Mouse (Mus musculus) ovary, postnatal 14 days (tissue): ENCODE measurements around the gene AC134908.4.

ENCODE experiments used
- DNase-seq: peaks from one replicate; pipeline ENCODE4 v3.0.0; 2022; ENCODE audit warnings: low spot score

AC134908.4 gene

DNA sequence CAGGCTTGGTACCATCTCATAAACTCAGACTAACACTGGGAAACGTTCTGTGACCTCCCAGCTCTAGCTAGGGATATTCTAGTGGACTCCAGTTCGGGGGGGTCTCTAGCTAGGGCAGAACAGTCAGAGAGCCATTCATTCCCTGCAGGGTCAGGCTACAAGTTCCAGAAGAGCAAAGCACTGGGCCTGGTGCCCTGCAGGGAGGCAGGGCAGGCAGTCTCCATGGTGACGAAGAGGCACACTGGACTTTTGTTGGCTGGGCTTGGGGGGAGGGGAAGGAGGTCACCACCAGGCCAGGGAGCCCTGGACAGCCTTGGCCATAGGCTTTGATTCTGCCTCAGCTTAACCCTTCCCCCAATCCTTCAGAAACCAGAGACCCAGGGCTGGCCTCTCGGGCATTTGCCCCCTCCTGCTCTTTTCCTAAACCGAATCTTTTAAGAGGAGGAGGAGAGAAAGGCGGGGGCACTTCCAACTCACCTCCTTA is at the start of gene AC134908.4:
AC134908.4 (minus strand) TSS at position 51 of the 484 bp plus-strand sequence.
- DNase-seq: no peak

DNA sequence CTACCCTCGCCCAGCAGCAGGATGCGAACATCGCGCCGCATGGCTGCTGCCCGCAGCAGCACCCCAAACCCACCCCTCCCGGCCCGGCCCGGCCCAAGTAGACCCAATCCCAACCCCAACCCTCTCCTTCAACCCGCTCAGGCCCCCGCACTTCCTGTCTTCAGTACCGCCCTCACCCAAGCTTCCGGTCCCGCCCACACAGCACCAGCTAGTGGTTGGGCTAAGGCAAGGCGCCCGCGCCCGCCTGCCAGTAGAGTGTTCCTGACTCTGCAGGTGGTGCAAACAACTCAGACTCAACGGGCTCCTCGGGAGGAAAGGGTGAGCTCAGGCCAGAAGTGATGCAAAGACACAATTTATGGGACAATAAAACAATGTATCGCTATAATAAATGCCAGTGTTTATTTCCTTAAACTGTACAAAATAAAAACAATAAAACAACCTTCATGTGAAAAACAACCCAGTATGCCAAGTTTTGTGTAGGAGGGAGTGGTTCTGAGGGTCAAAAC is 49.0 kb upstream of the AC134908.4 start, which contains the start of gene Rhot2:
Rhot2 (minus strand) TSS at position 456 of the 506 bp plus-strand sequence.
- DNase-seq: peak; percentile 85

DNA sequence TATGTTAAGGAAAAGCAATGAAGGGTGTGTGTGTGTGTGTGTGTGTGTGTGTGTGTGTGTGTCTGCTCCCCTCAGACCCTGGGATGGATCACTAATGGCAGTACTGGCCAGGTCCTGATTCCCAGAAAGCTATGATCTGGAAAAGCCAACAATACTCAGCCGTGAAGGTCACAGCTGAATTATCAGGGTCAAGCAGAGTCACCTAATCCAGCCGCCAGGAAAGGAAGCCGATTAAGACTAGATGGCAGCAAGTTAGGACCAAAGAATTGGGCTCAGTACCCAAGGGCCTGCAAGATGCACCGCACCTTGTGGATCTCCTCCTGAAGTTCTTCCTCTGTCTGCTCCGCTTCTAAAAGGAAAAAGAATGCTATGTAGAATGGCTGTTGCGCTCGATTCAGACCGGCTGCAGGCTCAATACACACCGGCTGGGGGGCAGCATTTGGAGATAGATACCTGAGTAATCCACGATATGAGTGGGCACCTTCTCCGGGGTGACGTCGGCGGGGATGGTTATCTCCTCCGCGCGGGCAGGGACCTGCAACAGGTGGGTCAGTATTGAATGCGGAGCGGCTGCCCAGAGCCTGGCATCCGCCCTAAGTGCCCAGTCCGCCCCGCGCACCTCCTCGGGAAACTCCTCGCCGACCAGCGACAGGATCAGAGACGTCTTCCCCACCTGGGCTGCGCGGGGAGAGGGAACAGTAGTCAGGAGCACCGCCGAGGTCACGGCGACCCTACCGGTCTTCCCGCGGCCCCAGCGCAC is 48.4 kb upstream of the AC134908.4 start:
- DNase-seq: no peak

DNA sequence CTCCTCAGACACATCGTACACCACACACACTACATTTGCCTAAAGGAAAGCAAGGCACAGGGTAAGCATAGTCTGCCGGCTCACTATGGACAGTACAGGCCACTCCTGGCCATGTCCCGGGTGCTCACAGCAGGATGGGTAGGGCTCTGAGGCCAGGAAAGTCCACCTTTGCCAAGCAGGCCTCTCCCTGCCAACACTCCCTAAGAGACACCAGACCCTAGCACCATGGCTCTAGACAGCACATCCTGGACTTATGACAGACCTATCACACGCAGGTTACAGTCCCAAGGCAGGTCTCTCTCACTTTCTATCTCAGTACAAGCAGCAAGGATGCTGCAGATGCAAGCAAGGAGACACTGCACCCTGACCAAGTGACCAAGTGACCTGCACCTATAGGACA is 47.7 kb upstream of the AC134908.4 start:
- no peak for DNase-seq

DNA sequence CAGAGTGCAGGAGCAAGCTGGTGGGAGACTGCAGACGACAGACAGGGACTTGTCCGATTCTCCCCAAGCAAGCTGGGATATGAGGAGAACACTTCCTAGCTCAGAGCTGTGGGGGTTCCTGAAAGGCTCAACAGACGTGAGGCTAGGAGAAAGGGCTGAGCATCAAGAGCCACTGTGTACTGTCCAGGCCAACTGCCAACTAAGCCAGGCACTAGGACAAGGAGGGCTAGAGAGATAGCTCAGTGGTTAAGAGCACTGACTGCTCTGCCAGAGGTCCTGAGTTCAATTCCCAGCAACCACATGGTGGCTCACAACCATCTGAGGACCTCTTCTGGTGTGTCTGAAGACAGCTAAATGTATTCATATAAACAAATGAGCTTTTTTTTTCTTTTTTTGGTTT is 47.0 kb upstream of the AC134908.4 start:
- no peak for DNase-seq

DNA sequence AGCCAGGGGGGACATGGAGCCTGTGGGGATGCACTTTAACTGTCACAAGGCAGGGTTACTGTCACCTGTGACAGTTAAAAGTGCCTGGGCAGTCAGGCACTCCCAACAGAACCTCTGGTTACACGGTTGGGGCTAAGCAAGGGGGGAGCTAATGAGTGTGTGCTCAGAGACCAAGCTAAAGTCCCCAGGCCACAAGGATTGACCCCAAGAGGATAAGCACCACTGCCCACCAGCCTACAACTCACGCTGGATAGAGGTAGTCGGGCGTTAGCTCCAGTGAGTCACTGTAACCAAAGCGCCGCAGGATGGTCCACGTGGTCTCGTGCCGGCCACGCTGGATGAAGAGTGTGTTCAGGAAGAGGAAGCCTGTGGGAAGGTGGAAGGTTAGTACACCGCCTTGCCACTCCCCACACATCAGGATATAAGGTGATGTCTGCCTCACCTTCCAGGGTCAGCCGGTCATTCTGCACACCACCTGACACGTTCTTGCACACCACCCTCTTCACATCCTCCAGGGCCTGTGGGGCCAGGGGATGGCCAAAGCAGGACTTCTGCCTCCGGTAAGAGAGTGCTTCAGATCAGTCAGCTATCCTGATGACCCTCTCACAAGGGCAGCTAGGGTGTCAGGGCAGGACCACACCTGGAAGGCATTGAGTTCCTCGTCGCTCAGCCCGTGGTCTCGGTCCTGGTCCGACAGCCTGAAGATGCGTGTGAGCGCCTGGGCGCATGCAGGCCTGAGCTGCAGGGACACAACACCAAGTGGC is 45.8 kb upstream of the AC134908.4 start, which contains the start of gene Gm20683:
Gm20683 (minus strand) TSS at position 647 of the 764 bp plus-strand sequence.
- no peak for DNase-seq

DNA sequence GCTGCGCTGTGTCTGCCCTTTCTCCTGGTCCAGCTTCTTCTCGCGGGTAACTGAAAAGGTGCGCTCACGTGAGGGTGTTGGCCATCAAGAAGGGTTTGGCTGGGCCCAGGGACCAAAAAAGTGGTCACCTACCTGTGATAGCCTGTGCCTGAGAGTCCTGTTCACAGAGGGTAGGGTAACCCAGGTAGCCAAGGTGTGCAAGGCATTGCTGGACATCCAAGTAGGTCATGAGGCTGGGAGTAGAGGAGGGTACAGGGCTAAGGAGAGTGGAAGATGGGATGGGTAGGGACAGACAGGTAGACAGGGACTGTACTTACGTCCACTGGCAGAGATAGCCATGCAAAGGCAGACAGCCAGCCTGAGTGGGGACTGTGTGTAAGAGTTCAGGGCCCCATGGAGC is 45.1 kb upstream of the AC134908.4 start:
- no peak for DNase-seq

DNA sequence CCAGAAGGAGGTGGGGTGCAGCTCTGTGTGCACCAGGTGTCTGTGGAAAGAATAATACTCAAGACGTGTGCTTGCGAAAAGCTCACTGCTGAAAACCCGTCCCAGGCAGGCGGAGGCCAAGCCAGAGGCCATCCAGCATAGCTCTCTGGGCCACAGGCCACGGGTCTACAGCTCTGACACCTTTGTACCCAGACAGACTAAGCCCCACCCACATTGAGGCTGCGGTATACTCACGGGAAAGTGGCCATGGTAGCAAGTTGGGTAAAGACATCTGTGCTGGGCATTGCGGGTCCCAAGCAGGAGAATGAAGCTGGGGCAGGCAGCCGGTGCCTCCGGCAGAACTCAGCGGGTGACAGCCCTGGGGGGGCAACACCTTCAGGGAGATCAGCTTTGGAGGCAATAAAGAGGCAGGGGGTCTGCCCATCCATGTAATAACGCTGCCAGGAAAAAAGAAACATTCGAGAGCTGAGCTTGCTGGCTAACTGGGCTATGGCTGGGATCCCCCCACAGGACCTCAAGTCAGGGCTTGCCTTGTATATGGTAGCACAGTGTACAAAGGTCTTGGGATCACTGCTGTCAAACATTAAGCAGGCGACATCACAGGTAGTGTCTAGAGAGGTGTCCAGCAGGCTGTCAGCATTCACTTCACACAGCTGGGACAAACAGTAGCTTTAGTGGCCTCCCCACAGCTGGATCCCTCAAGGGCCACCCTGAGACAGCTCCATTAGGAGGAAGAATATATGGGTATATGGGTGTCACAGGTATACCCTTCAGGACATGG is 44.2 kb upstream of the AC134908.4 start:
- no peak for DNase-seq

DNA sequence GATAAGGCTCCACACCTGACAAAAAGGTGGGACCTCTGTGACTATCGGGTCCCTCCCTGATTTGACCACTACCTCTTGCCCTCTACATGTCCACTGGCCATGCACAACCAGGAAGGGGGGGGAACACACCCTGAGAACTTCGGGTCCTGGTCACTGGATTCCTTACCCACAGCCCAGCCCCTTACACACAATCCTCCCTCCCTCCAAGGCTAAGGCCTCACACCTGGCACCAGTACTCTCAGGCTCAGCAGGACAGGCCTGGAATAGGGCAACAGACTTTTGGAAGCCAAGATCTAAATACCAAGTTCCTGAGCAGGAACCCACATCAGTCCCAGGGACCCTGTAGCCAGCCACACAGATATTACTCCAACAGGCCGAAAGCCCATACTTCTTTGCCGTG is 43.4 kb upstream of the AC134908.4 start:
- DNase-seq: no peak

DNA sequence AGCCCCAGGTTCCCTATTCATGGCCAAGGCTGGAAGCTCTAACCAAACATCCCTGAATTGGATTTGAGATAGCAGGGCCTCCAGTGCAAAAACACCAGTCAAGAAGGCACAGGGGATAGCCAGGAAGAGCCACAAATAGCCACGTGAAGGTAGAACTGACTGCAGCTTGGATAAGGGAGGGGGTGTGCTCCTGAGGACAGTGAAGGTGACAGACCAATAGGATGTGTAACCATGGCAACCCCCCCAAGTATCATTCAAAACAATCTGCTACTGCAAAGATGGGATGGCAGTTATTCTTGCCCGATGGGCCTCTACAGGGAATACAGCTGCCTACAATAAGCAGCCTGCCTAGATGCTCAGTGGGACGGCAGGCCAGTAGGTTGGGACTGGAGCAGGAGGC is 42.1 kb upstream of the AC134908.4 start:
- DNase-seq: no peak

DNA sequence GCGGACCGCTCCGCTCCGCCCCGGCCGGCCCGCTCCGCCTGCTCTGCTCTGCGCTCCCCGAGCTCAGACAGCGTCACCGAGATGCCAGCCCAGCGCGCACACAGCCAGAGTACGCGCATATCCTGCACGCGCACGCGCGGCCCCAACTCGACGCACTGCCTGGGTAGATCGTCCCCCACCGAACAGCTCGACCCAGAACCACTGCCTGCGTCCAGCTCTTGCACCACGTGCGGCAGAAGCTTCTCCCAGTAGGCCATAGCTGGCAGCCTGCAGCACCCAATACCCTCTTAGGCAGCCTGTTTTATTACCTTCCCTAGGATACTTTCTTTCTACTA is 41.6 kb upstream of the AC134908.4 start, which contains the start of gene Rhbdl1:
Rhbdl1 (minus strand) TSS at position 220 of the 335 bp plus-strand sequence.
- peak; percentile 59 for DNase-seq

DNA sequence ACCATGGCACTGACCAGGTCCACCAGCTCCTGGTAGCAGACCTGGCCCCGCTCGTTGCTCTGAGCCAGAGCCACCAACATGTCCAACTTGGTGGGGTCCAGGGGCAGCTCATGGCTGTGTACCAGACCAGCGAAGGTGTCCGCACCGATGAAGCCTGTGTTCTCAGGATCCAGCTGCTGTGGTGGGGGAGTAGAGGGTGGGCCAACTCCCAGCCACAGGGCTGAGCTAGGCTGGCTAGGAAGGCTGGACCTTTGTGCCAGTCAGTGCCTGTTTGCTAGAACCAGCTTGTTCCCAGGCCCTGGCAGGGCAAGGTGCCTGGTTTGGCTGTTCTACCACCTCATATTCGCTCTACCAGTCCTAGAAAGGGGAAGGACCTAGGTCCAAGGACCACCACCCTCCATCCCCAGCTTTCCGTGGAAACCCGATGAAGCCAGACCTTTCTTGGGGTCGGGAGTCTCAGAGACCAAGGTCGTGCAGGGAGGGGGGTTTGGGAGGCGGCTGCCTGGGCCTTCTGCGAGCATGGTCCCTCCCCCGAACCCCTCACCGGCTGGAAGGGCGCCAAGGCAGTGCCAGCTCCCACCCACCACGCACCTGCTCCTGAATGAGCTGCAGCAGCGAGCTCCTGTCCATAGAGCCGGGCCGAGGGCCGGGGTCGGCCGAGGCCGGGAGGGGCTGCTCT is 41.1 kb upstream of the AC134908.4 start:
- DNase-seq: no peak

DNA sequence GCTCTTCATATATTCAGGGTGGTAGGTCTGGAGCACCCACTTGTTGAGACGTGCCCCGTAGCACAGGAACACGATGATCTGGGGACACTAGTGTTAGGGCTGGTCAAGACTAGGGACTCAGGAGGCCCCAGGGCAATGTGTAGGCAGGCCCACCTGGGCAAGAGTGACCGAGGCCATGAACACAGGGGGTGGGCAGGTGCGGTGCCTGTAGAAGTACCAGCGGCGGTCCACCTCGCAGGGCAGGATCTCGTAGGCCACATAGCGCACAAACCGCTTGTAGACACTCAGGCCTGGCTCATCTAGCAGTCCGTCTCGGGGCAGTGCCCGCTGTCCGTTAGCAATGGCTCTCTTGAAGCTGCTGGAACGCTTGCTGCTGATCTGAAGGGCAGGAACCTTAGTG is 40.4 kb upstream of the AC134908.4 start:
- no peak for DNase-seq

DNA sequence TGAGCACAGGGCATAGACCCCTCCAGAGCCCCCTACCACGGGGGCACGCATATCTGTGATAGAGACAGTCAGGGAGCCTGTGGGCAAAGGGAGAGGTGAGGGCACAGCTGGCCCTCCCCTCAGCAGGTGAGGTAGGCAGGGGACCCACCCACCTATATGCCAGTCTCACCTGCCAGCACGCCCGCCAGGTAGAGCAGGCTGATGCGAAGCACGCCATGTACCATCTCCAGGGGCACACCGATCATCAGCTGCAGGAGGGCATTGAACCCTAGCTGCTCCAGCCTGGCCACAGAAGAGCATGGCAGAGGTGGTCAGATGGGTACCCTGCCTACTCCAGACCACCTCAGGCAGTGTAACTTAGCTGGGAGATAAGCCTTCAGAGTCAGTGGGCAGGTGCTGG is 39.8 kb upstream of the AC134908.4 start:
- no peak for DNase-seq

DNA sequence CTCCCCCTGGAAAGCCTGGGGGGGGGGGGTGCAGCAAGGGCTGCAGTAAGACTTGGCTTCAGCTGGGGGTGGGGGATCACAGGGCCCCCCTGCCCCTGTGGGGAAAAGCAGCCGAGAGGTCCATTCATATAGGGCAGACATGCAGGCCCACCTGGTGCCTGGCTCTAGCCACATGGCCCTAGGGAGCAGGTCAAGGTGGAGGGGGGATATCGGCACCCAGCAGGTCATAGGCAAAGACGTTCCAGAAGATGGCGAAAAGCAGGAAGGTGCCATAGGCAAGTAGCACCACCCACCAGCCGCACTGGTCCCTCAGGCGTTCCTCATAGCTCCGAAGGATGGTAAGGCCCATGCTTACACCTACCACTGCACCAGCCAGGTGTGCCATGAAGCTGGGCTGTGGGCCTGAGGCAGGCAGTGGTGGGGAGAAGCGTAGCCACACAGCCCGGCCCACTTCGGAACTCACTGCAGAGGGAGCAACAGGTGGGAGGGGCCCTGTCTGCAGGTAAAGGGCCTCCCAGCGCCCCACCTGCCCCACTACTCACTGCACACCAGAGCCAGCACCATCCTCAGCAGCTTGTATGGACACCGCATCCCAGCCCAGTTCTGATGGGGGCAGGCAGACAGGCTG is 39.2 kb upstream of the AC134908.4 start:
- DNase-seq: no peak

DNA sequence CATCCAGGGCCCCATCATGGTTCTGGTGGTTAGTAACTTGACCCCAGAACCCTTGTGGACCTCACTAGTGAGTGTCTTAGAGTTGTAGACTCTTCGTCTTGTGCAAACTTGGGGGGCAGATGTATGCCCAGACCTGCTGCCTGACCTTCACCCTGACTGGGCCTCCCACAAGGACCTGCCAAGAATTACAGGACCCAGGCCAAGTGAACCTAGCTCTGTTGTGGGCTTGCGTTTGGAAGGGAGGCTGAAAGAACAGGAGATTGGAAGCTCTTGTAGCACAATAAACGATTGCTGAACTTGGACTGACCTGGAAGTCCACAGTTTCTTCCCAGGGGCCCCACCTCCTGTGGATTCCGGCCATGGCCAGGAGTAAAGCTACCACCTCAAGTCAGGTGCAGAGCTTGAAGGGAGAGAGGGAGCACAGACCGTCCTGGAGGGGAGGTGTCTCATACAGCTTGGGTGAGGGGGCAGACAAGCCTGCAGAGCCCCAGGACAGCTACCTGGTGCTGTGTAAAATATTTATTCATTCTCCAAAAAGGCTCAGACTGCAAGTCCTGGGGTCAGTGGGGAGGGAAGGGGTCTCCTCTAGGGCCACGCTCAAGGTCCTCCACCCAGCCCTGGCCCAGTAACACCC is 38.6 kb upstream of the AC134908.4 start:
- no peak for DNase-seq

DNA sequence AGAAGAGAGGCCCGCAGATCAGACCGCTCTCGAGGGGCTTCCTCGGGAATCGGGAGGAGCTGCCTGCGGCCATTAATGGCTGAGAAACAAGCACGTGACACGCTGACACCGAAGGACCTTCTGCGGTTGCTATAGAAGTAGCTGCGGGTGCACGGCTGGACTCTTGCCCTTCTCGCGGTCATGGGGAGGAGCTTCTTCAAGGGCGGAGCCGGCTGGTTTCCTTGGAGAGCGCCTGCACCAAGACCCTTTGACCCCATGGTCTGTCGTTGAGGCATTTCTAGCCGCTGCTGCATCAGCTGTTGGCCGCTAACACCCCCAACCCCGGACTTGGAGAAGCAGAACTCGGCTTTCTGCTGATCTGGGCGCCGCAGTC is 37.8 kb upstream of the AC134908.4 start, which contains the start of gene Stub1:
Stub1 (minus strand) TSS at position 114 of the 373 bp plus-strand sequence.
- DNase-seq: peak; percentile 90

DNA sequence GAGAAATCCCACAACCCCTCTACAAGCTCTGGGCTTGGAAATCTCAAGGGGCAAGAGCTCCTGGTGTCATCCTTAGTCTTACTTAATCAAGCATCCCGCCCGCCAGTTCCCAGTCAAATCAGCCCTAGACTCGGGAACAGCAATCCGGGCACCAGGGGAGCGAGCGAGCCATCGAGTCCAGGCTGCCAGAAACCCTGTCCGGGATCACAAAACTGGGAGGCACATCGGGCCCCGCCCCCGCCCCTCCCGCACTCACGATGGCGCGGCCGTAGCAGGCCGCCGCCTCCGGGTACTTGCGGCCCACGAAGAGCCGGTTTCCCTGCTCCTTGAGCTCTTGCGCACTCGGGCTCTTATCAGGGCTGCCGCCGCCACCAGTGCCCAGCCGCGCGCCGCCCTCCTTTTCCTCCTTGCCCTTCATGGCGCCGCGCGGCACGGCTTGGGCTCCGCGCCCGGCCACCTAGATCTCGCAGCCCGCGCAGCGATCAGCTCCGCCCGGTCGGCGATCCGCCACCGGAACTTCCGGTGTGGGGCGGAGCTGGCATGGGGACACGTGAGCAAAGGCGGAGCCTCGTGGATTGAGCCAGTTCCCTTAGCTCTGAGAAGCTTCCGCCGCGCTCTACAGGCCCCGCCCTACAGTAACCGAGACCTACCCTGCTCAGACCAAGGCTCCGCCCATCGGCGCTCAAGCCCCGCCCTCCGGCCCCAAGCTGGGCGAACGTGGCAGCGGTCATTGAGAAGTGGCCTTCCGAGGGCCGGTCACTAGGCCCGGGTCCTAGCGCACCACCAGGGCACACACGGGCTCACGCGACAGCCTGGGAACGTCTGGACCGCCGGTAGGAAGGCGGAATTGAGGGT is 37.2 kb upstream of the AC134908.4 start:
- DNase-seq: peak; percentile 99

DNA sequence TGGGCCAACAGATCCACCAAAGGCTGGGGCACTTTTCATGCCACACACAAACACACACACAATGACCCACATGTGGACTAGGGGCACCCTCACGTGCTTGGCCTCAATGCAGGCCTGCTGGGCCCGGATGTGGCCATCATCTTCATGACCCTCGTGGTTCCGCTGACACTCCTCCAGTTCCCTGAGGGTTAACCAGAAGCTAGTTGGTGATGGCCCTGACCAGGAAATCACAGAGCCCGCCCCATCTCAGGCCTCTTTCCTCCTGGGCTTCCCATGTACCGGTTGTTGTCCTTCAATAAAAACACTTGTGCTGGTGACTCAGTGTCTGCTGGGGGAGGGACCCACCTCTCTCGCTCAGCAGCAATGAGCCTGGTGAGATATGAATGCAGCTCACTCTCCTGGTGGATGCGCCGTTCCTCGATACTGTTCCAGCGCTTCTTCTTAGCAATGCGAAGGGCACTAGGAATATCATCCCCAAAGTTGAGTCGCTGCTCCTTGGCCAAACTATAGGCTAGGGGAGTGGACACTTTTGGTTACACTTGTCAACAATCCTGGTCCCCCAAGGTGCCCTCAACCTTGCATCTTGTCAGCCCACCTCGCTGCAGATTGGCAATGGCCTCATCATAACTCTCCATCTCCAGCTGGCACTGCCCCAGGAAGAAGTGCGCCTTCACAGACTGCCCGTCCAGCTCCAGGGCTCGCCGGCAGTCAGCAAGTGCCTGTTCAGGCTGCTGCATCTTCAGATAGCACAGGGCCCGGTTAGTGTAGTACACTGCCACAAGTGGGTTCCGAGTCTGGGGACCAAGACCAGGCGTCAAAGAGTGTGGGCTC is 36.2 kb upstream of the AC134908.4 start:
- DNase-seq: no peak
